Mouse (Mus musculus): ENCODE data around the gene Qsox2.

- no peak for TF ChIP-seq CTCF (IDR thresholded peaks at IDR 0.05; ENCODE audit: extremely low read depth, insufficient read depth, low read length)
- TF ChIP-seq POLR2A (IDR thresholded peaks at IDR 0.05; ENCODE audit: extremely low read depth, insufficient read depth, low read length): no peak
Measured at GRCm38 (mm10) chr2:26188517-26188916, 48.8 kb downstream of the Qsox2 start.

Data from cortical plate, adult 2 months (tissue).